ENCODE assay signal across 8 mouse cellular contexts in the genomic region with DNA sequence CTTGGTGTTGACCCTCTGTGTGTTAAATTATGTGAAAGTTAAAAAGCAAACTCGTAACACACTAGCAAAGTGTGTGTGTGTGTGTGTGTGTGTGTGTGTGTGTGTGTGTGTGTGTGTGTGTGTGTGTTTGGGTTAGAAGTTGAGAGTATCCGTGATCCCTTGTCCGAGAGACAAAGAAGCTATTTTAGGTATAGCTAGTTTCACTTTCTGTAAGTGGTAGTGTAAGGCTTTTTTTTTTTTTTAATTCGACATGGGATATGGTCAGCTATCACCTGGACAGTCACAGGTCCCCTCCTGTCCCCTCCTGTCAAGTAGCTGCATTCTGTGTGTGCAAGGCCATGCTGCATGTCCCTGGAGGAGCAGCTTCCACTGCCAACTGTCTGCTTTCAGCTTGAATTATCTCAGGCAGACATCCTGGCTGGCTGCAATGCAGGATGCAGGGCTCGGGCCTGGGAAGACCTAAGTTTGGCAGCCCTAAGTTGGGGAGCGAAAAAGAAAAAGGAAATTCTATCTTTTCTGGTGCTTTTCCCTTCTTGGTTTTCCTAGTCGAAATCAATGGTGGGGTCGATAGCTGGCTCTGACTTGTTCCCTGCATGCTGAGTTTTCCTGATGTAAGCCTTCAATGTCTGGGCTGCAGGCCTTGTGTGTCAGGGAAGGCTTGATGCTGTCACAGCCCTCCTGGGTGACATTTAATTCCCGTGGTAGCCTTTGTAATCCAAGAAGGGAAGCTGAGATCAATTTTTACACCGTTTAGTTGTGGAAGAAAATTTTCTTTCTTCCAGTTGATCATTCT.
A peak's percentile ranks its signal among the peaks of the same experiment; 100 is the strongest.
DNase-seq lines count a peak whose midpoint lies in the region; ATAC-seq lines count a peak whose summit lies in the region.

No protein-coding gene starts in this region.

- 42% methylated on average over 10 of the region's 10 CpGs for WGBS in liver, embryonic 13.5 days (ENCODE audit: insufficient replicate concordance)

- H3K27ac ChIP-seq in liver, embryonic 13.5 days: no peak overlapping the region

- peak; percentile 50; the same call in 1 of the 2 replicates for ATAC-seq in frontal cortex, adult (ENCODE audit: low TSS enrichment)
- no peak for ATAC-seq in liver, embryonic 13.5 days (ENCODE audit: low read depth)

- H3K4me2 ChIP-seq in liver, embryonic 13.5 days: peak overlapping the region; percentile 21; the same call in 1 of the 2 replicates

- H3K4me1 ChIP-seq in erythroblast, embryonic 14.5 days (ENCODE audit: control insufficient read depth): peaks cover 9% of the 10 kb centered on the region; the same call in 1 of the 2 replicates
- H3K4me1 ChIP-seq in liver, embryonic 13.5 days (replicated peaks): peaks cover 12% of the 10 kb centered on the region; the same call in 1 of the 2 replicates

- no peaks in the 10 kb centered on the region for H3K9me3 ChIP-seq in erythroblast, embryonic 14.5 days (ENCODE audit: control insufficient read depth, low read length)
- no peaks in the 10 kb centered on the region for H3K9me3 ChIP-seq in liver, embryonic 13.5 days (replicated peaks)

- no peaks in the 10 kb centered on the region for H3K36me3 ChIP-seq in erythroblast, embryonic 14.5 days (ENCODE audit: control insufficient read depth)
- no peaks in the 10 kb centered on the region for H3K36me3 ChIP-seq in liver, embryonic 13.5 days

- no peak for DNase-seq in frontal cortex, postnatal 36 days (ENCODE audit: low spot score in 2 of 2)
- peak; percentile 59 for DNase-seq in adrenal gland, postnatal 10 days
- DNase-seq in heart, postnatal 36 days: peak; percentile 57 to 72
- no peak for DNase-seq in liver, embryonic 13.5 days
- no peak for DNase-seq in c-Kit-positive CD71-positive TER-119-positive erythroid progenitor cells, embryonic 14.5 days (ENCODE audit: low spot score)
- no peak for DNase-seq in thymus, adult 18-20 months

- H3K4me3 ChIP-seq in erythroblast, embryonic 14.5 days (replicated peaks): peak overlapping the region; percentile 16
- H3K4me3 ChIP-seq in liver, embryonic 13.5 days (replicated peaks): no peak overlapping the region

- intact Hi-C loops in heart, postnatal 36 days (cut with DNase I): loop anchor here (5.0 kb wide), 4 partner anchors 82 to 402 kb away; no protein-coding TSS in a partner anchor

- no peak overlapping the region for H3K9ac ChIP-seq in liver, embryonic 13.5 days

- no peaks in the 10 kb centered on the region for H3K27me3 ChIP-seq in erythroblast, embryonic 14.5 days (ENCODE audit: control insufficient read depth)
- H3K27me3 ChIP-seq in liver, embryonic 13.5 days: no peaks in the 10 kb centered on the region

Comparison
In these comparisons a context has a peak if more than half of its experiments do, and no peak if none do; other contexts are left out.
1. DNase-seq: peak in adrenal gland, postnatal 10 days (single experiment) and heart, postnatal 36 days (2 of 2); none in frontal cortex, postnatal 36 days (0 of 2), liver, embryonic 13.5 days (single experiment), c-Kit-positive CD71-positive TER-119-positive erythroid progenitor cells, embryonic 14.5 days (single experiment) and thymus, adult 18-20 months (0 of 2).